In genomic region chr4:151610266-151610665, GRCm38 (mm10) we compare ENCODE assay signal across 9 mouse cellular contexts.
DNase-seq lines count a peak whose midpoint lies in the region; ATAC-seq and TF ChIP-seq lines count a peak whose summit lies in the region.
"Had no signal": no experiment of that assay in that cellular context is flagged by ENCODE, and none has a peak within 500 bp of the region (broad histone marks: within the 10 kb centered on the region; RNA-seq: fewer than 3 reads in every experiment).

No protein-coding gene starts in this region.

- no peaks in the 10 kb centered on the region for H3K4me1 ChIP-seq in liver, embryonic 12.5 days
- H3K4me1 ChIP-seq in hindbrain, postnatal 0 days (ENCODE audit: insufficient read depth, low read length) = no peaks in the 10 kb centered on the region
- no peaks in the 10 kb centered on the region for H3K4me1 ChIP-seq in liver, embryonic 13.5 days (replicated peaks)
- H3K4me1 ChIP-seq: embryonic facial prominence, embryonic 12.5 days had no signal

- no peak overlapping the region for H3K4me3 ChIP-seq in liver, embryonic 12.5 days
- H3K4me3 ChIP-seq in hindbrain, postnatal 0 days (ENCODE audit: low read length) = no peak overlapping the region
- H3K4me3 ChIP-seq in liver, embryonic 13.5 days (replicated peaks) = no peak overlapping the region
- H3K4me3 ChIP-seq: embryonic facial prominence, embryonic 12.5 days had no signal

- peak; percentile 86 for TF ChIP-seq CTCF in hindbrain, postnatal 0 days (IDR thresholded peaks at IDR 0.05; ENCODE audit: low read depth)

- ATAC-seq in liver, embryonic 12.5 days = no peak
- ATAC-seq in hindbrain, postnatal 0 days = no peak
- ATAC-seq in liver, embryonic 13.5 days (ENCODE audit: low read depth) = no peak

- no peak overlapping the region for H3K27ac ChIP-seq in liver, embryonic 12.5 days
- no peak overlapping the region for H3K27ac ChIP-seq in hindbrain, postnatal 0 days
- H3K27ac ChIP-seq in liver, embryonic 13.5 days = no peak overlapping the region
- H3K27ac ChIP-seq: embryonic facial prominence, embryonic 12.5 days had no signal

- no peaks in the 10 kb centered on the region for H3K27me3 ChIP-seq in liver, embryonic 12.5 days (replicated peaks)
- H3K27me3 ChIP-seq in hindbrain, postnatal 0 days (ENCODE audit: insufficient read depth, low read length) = no peaks in the 10 kb centered on the region
- H3K27me3 ChIP-seq in liver, embryonic 13.5 days = no peaks in the 10 kb centered on the region
- H3K27me3 ChIP-seq: embryonic facial prominence, embryonic 12.5 days had no signal

- no peaks in the 10 kb centered on the region for H3K36me3 ChIP-seq in liver, embryonic 12.5 days
- H3K36me3 ChIP-seq in hindbrain, postnatal 0 days (ENCODE audit: insufficient read depth, low read length) = no peaks in the 10 kb centered on the region
- H3K36me3 ChIP-seq in liver, embryonic 13.5 days = no peaks in the 10 kb centered on the region
- H3K36me3 ChIP-seq: embryonic facial prominence, embryonic 12.5 days had no signal

- no peak overlapping the region for H3K4me2 ChIP-seq in liver, embryonic 12.5 days
- H3K4me2 ChIP-seq in hindbrain, postnatal 0 days (ENCODE audit: low read depth, low read length) = no peak overlapping the region
- H3K4me2 ChIP-seq in liver, embryonic 13.5 days = no peak overlapping the region
- H3K4me2 ChIP-seq: embryonic facial prominence, embryonic 12.5 days had no signal

- peak; percentile 58 for DNase-seq in liver
- peak; percentile 11 for DNase-seq in adrenal gland, adult 8-10 months
- DNase-seq in embryo, embryonic 10.5 days (ENCODE audit: low spot score) = peak; percentile 82
- peak; percentile 81 for DNase-seq in hindbrain, postnatal 0 days (ENCODE audit: low spot score)
- DNase-seq in liver, embryonic 13.5 days = peak; percentile 9
- peak; percentile 82 for DNase-seq in retina, embryonic 14.5 days (ENCODE audit: low spot score)
- no peak for DNase-seq in spleen, postnatal 36 days (ENCODE audit: low spot score in 2 of 2)

- no peak overlapping the region for H3K9ac ChIP-seq in liver, embryonic 12.5 days
- H3K9ac ChIP-seq in hindbrain, postnatal 0 days (replicated peaks; ENCODE audit: low read length) = no peak overlapping the region
- H3K9ac ChIP-seq in liver, embryonic 13.5 days = no peak overlapping the region
- H3K9ac ChIP-seq: embryonic facial prominence, embryonic 12.5 days had no signal

- 18% methylated on average over 8 of the region's 8 CpGs for WGBS in liver, embryonic 12.5 days (ENCODE audit: insufficient replicate concordance)
- 15% methylated on average over 8 of the region's 8 CpGs for WGBS in hindbrain, postnatal 0 days
- 18% methylated on average over 8 of the region's 8 CpGs for WGBS in liver, embryonic 13.5 days (ENCODE audit: insufficient replicate concordance)

- H3K9me3 ChIP-seq in liver, embryonic 12.5 days (replicated peaks) = peaks cover 8% of the 10 kb centered on the region; the same call in 1 of the 2 replicates
- H3K9me3 ChIP-seq in hindbrain, postnatal 0 days (ENCODE audit: low read length) = no peaks in the 10 kb centered on the region
- peaks cover 7% of the 10 kb centered on the region for H3K9me3 ChIP-seq in liver, embryonic 13.5 days (replicated peaks)
- H3K9me3 ChIP-seq: embryonic facial prominence, embryonic 12.5 days had no signal

Comparison
In these comparisons a context has a peak if more than half of its experiments do, and no peak if none do; other contexts are left out.
1. DNase-seq: peak in liver (single experiment), adrenal gland, adult 8-10 months (single experiment), embryo, embryonic 10.5 days (single experiment), hindbrain, postnatal 0 days (single experiment), liver, embryonic 13.5 days (single experiment) and retina, embryonic 14.5 days (single experiment); none in spleen, postnatal 36 days (0 of 2).